Mouse (Mus musculus): ENCODE results near the gene Slc35a2.
A peak's percentile ranks its signal among the peaks of the same experiment; 100 is the strongest.
"Not testable (repeated sequence)": the region's sequence is repeated elsewhere in the genome, so short reads cannot be mapped to it uniquely, and the experiment has no call there.

Slc35a2 gene

GRCm38 (mm10) chrX:7907735-7908134 is 23.9 kb downstream of the Slc35a2 start, which contains the start of gene Gm10491:
Gm10491 (minus strand) TSS chrX:7907835.
- no peak for DNase-seq (ENCODE audit: low spot score)

- DNase-seq (ENCODE audit: low spot score) = not testable (repeated sequence)
These were observed 25.4 kb downstream of the Slc35a2 start, which contains the start of gene Gm10490 for GRCm38 (mm10) chrX:7909242-7909641. Gm10490 (plus strand) TSS chrX:7909542.

- DNase-seq (ENCODE audit: low spot score) = no peak
These were observed 26.6 kb downstream of the Slc35a2 start for GRCm38 (mm10) chrX:7910473-7910872.

GRCm38 (mm10) chrX:7915669-7916068 is 31.8 kb downstream of the Slc35a2 start:
- not testable (repeated sequence) for DNase-seq (ENCODE audit: low spot score)

GRCm38 (mm10) chrX:7917960-7918359 is 34.1 kb downstream of the Slc35a2 start:
- not testable (repeated sequence) for DNase-seq (ENCODE audit: low spot score)

- no peak for DNase-seq (ENCODE audit: low spot score)
These were observed 36.0 kb downstream of the Slc35a2 start, which contains the start of gene Pcsk1n for GRCm38 (mm10) chrX:7919601-7920383. Pcsk1n (plus strand) TSS chrX:7919822.

GRCm38 (mm10) chrX:7922032-7922431 is 38.2 kb downstream of the Slc35a2 start:
- peak; percentile 45 for DNase-seq (ENCODE audit: low spot score)

GRCm38 (mm10) chrX:7926266-7926665 is 42.4 kb downstream of the Slc35a2 start:
- DNase-seq (ENCODE audit: low spot score) = no peak

GRCm38 (mm10) chrX:7927116-7927515 is 43.3 kb downstream of the Slc35a2 start:
- DNase-seq (ENCODE audit: low spot score) = no peak

GRCm38 (mm10) chrX:7928270-7928790 is 44.5 kb downstream of the Slc35a2 start, which contains the start of gene Eras:
Eras (minus strand) TSS chrX:7928607.
- no peak for DNase-seq (ENCODE audit: low spot score)

- DNase-seq (ENCODE audit: low spot score) = no peak
These were observed 53.0 kb downstream of the Slc35a2 start for GRCm38 (mm10) chrX:7936874-7937273.

GRCm38 (mm10) chrX:7937667-7938066 is 53.8 kb downstream of the Slc35a2 start:
- no peak for DNase-seq (ENCODE audit: low spot score)
